Mouse (Mus musculus) urinary bladder, postnatal 36 days (tissue): ENCODE measurements around the gene Ddx6.

Experiments used
- DNase-seq, 2 experiments: peaks; one replicate each; pipeline ENCODE4 v3.0.0; 2022; ENCODE audit warnings: low spot score in 2 of 2, mixed read lengths in 1 of 2

Ddx6 gene

DNA sequence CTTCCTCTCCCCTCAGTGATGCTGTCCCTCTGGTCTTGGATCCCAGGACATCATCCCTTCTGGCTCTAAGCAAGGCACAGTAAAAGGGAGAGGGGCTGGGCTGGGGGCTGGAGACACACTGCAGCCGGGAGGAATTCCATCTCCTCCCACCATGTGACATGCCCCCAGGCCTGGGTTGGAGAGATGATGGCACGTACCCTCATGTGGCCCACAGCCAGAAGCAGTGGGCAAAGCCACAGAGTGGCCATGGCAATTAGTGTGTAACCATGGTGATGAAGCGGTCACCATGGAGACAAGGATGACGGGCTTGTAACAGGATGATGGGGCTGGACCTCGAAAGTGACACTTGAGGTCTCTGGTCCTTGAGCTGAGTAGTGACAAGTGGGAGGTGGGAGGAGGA, 81.9 kb downstream of the Ddx6 start:
- no peak for DNase-seq

DNA sequence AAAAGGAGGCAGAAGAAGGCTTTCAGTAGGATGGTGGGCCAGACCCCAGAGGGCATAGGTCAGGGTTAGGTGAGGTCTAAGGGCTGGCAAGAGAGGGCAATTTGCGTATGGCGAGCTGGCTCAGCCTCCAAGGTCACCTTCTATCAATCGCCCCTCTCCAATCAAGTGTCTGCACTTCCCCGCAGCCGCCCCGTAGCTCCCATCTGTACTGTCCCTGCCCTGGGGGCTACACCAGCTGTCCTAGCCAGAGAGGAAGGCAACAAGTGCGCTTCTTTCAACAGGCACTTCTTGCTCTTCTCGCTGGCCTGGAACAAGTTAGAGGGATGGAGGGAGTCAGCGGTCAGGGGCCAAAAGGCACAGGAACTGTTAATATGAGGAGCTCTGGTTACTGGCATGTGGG, 83.3 kb downstream of the Ddx6 start:
- DNase-seq, result no peak
